Mouse (Mus musculus): ENCODE results near the gene Amfr. TPM values are rescaled to one million over a fixed set of nuclear protein-coding genes. Genes with fewer than 3 reads are reported as not detected.
A peak's percentile ranks its signal among the peaks of the same experiment; 100 is the strongest.

Gene Amfr
- polyA plus RNA-seq, 1 experiment from 2014 or later: 64.7 TPM

DNA sequence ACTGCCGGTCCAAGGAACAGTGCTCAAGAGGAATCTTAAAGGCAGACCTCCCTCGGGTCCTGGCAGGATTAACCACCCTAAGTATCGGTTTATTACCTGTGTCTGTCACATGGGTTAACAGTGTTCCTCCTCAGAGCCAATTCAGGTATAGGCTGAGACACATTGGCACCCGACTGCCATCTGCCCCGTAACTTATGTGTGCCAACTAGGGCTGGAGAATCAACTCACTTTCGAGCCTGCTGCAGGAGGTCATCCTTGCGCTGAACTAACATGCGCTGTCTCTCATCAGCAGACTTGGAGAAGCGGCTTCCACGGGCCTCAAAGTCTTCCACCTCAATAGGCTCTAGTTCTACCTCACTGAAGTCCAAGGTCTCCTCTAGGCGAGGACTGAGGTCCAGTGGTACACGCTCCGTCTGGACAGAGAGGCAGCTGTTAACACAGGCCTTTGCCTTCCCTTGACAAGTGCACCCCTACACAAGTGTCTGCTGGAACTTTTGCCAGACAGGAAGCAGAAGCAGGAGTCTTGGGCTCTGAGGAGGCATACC is 38.7 kb downstream of the Amfr start:
- 95% methylated on average over 13 of the region's 13 CpGs for WGBS
- no peak overlapping the region for H3K4me2 ChIP-seq

GRCm38 (mm10) chr8:93972971-93973734 is 39.5 kb downstream of the Amfr start:
- Histone ChIP-seq H3K9ac (ENCODE audit: low read length) (no peak overlapping the region), H3K4me2 (no peak overlapping the region), H3K27ac (ENCODE audit: low read depth, low read length) (no peak overlapping the region), H3K9me3 (ENCODE audit: control insufficient read depth, low read length) (no peaks in the 10 kb centered on the region), H3K36me3 (ENCODE audit: control insufficient read depth, insufficient read depth, low read length) (peaks cover 23% of the 10 kb centered on the region), H3K27me3 (ENCODE audit: control insufficient read depth, insufficient read depth, low read length) (no peaks in the 10 kb centered on the region), H3K4me3 (ENCODE audit: low read depth, low read length) (no peak overlapping the region), H3K4me1 (ENCODE audit: control insufficient read depth, insufficient read depth, low read length) (no peaks in the 10 kb centered on the region)
- 87% methylated on average over 14 of the region's 14 CpGs for WGBS
- ATAC-seq (ENCODE audit: low FRiP score) (no peak), DNase-seq (ENCODE audit: low spot score, missing footprints) (peak; percentile 60)

More for the DNA sequence above, 38.7 kb downstream of the Amfr start:
- H3K4me1 ChIP-seq (ENCODE audit: control insufficient read depth, insufficient read depth, low read length): no peaks in the 10 kb centered on the region
- no peaks in the 10 kb centered on the region for H3K27me3 ChIP-seq (ENCODE audit: control insufficient read depth, insufficient read depth, low read length)
- ATAC-seq (ENCODE audit: low FRiP score) (no peak), DNase-seq (ENCODE audit: low spot score, missing footprints) (no peak)
- H3K4me3 ChIP-seq (ENCODE audit: low read depth, low read length): no peak overlapping the region
- no peak overlapping the region for H3K9ac ChIP-seq (ENCODE audit: low read length)
- no peak overlapping the region for H3K27ac ChIP-seq (ENCODE audit: low read depth, low read length)
- H3K9me3 ChIP-seq (ENCODE audit: control insufficient read depth, low read length): no peaks in the 10 kb centered on the region
- peaks cover 27% of the 10 kb centered on the region for H3K36me3 ChIP-seq (ENCODE audit: control insufficient read depth, insufficient read depth, low read length)

DNA sequence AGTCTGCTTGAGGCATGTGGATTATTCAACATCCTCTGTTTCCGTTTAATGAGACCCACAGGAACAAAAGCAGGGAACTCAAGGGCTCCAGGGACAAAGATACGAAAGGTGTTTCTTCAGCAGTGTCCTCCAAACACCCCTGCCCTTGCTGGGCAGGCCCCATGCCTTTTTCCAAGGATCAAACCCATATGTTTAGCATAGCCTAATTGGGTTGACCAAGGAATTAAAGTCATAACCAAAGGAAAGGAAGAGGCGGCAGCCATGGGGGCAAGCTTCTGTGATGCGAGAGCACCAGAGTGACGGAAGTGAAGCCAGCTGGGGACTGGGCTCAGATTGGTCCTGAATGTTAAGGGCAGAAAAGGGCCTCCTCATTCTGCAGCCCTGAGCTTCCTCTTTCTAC is 40.4 kb downstream of the Amfr start:
- Histone ChIP-seq H3K27ac (ENCODE audit: low read depth, low read length) (no peak overlapping the region), H3K36me3 (ENCODE audit: control insufficient read depth, insufficient read depth, low read length) (peaks cover 23% of the 10 kb centered on the region), H3K4me2 (no peak overlapping the region), H3K4me1 (ENCODE audit: control insufficient read depth, insufficient read depth, low read length) (no peaks in the 10 kb centered on the region), H3K4me3 (ENCODE audit: low read depth, low read length) (no peak overlapping the region), H3K9ac (ENCODE audit: low read length) (no peak overlapping the region), H3K9me3 (ENCODE audit: control insufficient read depth, low read length) (no peaks in the 10 kb centered on the region), H3K27me3 (ENCODE audit: control insufficient read depth, insufficient read depth, low read length) (no peaks in the 10 kb centered on the region)
- peak; percentile 12 for DNase-seq (ENCODE audit: low spot score, missing footprints)
- WGBS: 90% methylated on average over 5 of the region's 5 CpGs
- no peak for ATAC-seq (ENCODE audit: low FRiP score)

- peaks cover 18% of the 10 kb centered on the region for H3K36me3 ChIP-seq (ENCODE audit: control insufficient read depth, insufficient read depth, low read length)
Measured at GRCm38 (mm10) chr8:93971451-93971850, 41.2 kb downstream of the Amfr start.

GRCm38 (mm10) chr8:93969626-93970340 is 42.9 kb downstream of the Amfr start:
- DNase-seq (ENCODE audit: low spot score, missing footprints): peak; percentile 72
- H3K27ac ChIP-seq (ENCODE audit: low read depth, low read length): no peak overlapping the region
- 76% methylated on average over 7 of the region's 7 CpGs for WGBS

More at GRCm38 (mm10) chr8:93971451-93971850, 41.2 kb downstream of the Amfr start:
- no peak overlapping the region for H3K4me3 ChIP-seq (ENCODE audit: low read depth, low read length)
- H3K4me1 ChIP-seq (ENCODE audit: control insufficient read depth, insufficient read depth, low read length): no peaks in the 10 kb centered on the region
- ATAC-seq (ENCODE audit: low FRiP score) (no peak), DNase-seq (ENCODE audit: low spot score, missing footprints) (peak; percentile 21)
- 91% methylated on average over 10 of the region's 10 CpGs for WGBS
- H3K27me3 ChIP-seq (ENCODE audit: control insufficient read depth, insufficient read depth, low read length): no peaks in the 10 kb centered on the region
- H3K4me2 ChIP-seq: no peak overlapping the region
- H3K9ac ChIP-seq (ENCODE audit: low read length): no peak overlapping the region
- H3K27ac ChIP-seq (ENCODE audit: low read depth, low read length): no peak overlapping the region
- no peaks in the 10 kb centered on the region for H3K9me3 ChIP-seq (ENCODE audit: control insufficient read depth, low read length)

GRCm38 (mm10) chr8:93968293-93968692 is 44.3 kb downstream of the Amfr start:
- no peaks in the 10 kb centered on the region for H3K27me3 ChIP-seq (ENCODE audit: control insufficient read depth, insufficient read depth, low read length)
- H3K4me3 ChIP-seq (ENCODE audit: low read depth, low read length): no peak overlapping the region
- DNase-seq (ENCODE audit: low spot score, missing footprints): no peak
- H3K9me3 ChIP-seq (ENCODE audit: control insufficient read depth, low read length): no peaks in the 10 kb centered on the region
- no peak overlapping the region for H3K4me2 ChIP-seq
- H3K4me1 ChIP-seq (ENCODE audit: control insufficient read depth, insufficient read depth, low read length): no peaks in the 10 kb centered on the region
- H3K9ac ChIP-seq (ENCODE audit: low read length): no peak overlapping the region
- H3K27ac ChIP-seq (ENCODE audit: low read depth, low read length): no peak overlapping the region
- peaks cover 5% of the 10 kb centered on the region for H3K36me3 ChIP-seq (ENCODE audit: control insufficient read depth, insufficient read depth, low read length)
- ATAC-seq (ENCODE audit: low FRiP score): no peak
- WGBS: 87% methylated on average over 6 of the region's 6 CpGs

More at GRCm38 (mm10) chr8:93969626-93970340, 42.9 kb downstream of the Amfr start:
- ATAC-seq (ENCODE audit: low FRiP score): no peak
- Histone ChIP-seq H3K4me2 (no peak overlapping the region), H3K9ac (ENCODE audit: low read length) (no peak overlapping the region), H3K27me3 (ENCODE audit: control insufficient read depth, insufficient read depth, low read length) (no peaks in the 10 kb centered on the region), H3K4me3 (ENCODE audit: low read depth, low read length) (no peak overlapping the region), H3K4me1 (ENCODE audit: control insufficient read depth, insufficient read depth, low read length) (no peaks in the 10 kb centered on the region), H3K9me3 (ENCODE audit: control insufficient read depth, low read length) (no peaks in the 10 kb centered on the region), H3K36me3 (ENCODE audit: control insufficient read depth, insufficient read depth, low read length) (peaks cover 12% of the 10 kb centered on the region)

DNA sequence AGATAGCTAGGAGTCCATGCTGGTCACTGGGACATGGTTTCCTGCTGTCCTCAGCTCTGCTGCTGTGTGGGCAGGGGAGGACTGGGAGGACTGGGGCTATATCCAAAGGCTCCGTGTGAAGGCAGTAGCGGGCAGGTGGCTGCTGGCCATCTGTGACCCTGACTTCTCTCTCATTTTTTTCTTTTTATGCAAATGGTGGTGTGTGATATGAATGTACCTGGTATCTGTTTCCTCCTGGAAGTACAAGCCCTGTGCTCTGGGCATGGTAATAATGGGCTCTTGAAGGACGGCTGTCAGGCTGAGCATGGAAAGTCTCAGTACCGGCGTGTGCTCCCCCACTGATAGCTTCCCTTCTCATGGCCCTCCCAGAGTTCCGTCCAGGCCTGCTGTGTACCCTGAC is 51.7 kb downstream of the Amfr start:
- Histone ChIP-seq H3K9ac (ENCODE audit: low read length) (no peak overlapping the region), H3K4me3 (ENCODE audit: low read depth, low read length) (no peak overlapping the region), H3K4me2 (no peak overlapping the region), H3K36me3 (ENCODE audit: control insufficient read depth, insufficient read depth, low read length) (no peaks in the 10 kb centered on the region), H3K4me1 (ENCODE audit: control insufficient read depth, insufficient read depth, low read length) (no peaks in the 10 kb centered on the region), H3K27ac (ENCODE audit: low read depth, low read length) (no peak overlapping the region), H3K27me3 (ENCODE audit: control insufficient read depth, insufficient read depth, low read length) (no peaks in the 10 kb centered on the region), H3K9me3 (ENCODE audit: control insufficient read depth, low read length) (no peaks in the 10 kb centered on the region)
- WGBS: 83% methylated on average over 6 of the region's 6 CpGs
- no peak for ATAC-seq (ENCODE audit: low FRiP score)
- no peak for DNase-seq (ENCODE audit: low spot score, missing footprints)

DNA sequence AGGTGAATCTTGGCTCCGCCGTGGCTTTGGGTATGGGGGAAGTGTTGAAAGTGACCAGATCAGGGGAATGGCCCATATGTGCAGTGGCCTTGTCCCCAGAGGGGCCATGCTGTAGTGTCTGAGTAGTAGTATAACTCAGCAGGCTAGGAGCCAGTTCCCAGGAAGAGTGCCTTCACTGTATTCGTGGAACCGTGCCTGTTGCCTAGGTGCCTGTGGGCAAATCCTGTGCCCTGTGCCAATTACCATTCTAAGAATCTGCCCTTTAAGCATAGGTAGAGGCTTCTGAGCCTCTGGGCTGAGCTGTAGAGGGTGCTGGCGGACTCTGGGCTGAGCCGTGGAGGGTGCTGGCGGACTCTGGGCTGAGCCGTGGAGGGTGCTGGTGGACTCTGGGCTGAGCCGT is 54.2 kb downstream of the Amfr start:
- peaks cover 4% of the 10 kb centered on the region; the same call in 1 of the 2 replicates for H3K36me3 ChIP-seq (ENCODE audit: control insufficient read depth, insufficient read depth, low read length)
- no peak for DNase-seq (ENCODE audit: low spot score, missing footprints)
- 91% methylated on average over 9 of the region's 9 CpGs for WGBS

DNA sequence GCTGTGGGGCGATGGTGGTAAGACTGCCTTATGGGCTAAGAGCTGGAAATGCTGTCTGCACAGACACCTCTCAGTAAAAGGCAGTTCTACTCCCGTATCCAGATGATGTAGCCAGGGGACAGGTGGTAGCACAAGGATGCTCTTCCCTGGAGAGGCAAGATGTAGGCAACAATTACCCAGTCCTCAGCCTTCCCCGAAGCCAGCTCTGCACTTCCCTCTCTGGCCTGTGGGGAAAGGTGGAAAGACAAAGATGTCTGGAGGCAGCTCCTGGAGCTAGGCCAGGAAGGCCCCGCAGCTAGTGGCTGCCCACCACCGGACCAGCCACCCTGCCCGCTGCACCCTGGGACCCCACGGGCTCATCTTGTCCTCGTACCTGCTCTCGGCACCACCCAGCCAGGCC is 60.1 kb downstream of the Amfr start:
- ATAC-seq (ENCODE audit: low FRiP score) (no peak), DNase-seq (ENCODE audit: low spot score, missing footprints) (no peak)
- Histone ChIP-seq H3K4me2 (no peak overlapping the region), H3K27me3 (ENCODE audit: control insufficient read depth, insufficient read depth, low read length) (no peaks in the 10 kb centered on the region), H3K9me3 (ENCODE audit: control insufficient read depth, low read length) (no peaks in the 10 kb centered on the region), H3K4me1 (ENCODE audit: control insufficient read depth, insufficient read depth, low read length) (no peaks in the 10 kb centered on the region), H3K36me3 (ENCODE audit: control insufficient read depth, insufficient read depth, low read length) (peaks cover 6% of the 10 kb centered on the region), H3K4me3 (ENCODE audit: low read depth, low read length) (no peak overlapping the region), H3K27ac (ENCODE audit: low read depth, low read length) (no peak overlapping the region), H3K9ac (ENCODE audit: low read length) (no peak overlapping the region)
- 85% methylated on average over 9 of the region's 9 CpGs for WGBS

More for the DNA sequence above, 54.2 kb downstream of the Amfr start:
- Histone ChIP-seq H3K4me1 (ENCODE audit: control insufficient read depth, insufficient read depth, low read length) (no peaks in the 10 kb centered on the region), H3K9ac (ENCODE audit: low read length) (no peak overlapping the region), H3K4me3 (ENCODE audit: low read depth, low read length) (no peak overlapping the region), H3K4me2 (no peak overlapping the region), H3K27ac (ENCODE audit: low read depth, low read length) (no peak overlapping the region), H3K9me3 (ENCODE audit: control insufficient read depth, low read length) (no peaks in the 10 kb centered on the region), H3K27me3 (ENCODE audit: control insufficient read depth, insufficient read depth, low read length) (no peaks in the 10 kb centered on the region)
- ATAC-seq (ENCODE audit: low FRiP score): no peak
